Mouse (Mus musculus): ENCODE data around the gene 2510039O18Rik. TPM values are rescaled to one million over a fixed set of nuclear protein-coding genes. Genes with fewer than 3 reads are reported as not detected.

Gene 2510039O18Rik
- polyA plus RNA-seq, 1 experiment from 2014 or later = 13.3 TPM

Other genes starting within 250 kb of the 2510039O18Rik start
- gene Zfp534, start 238.3 kb upstream of the 2510039O18Rik start, polyA plus RNA-seq (2015; fragmentation: Nextera tagmentation; extraction: Ambion mirVana) = not detected in 2 replicates
- 3.9 and 4.7 TPM in 2 replicates for gene Zfp984, start 131.1 kb upstream of the 2510039O18Rik start, polyA plus RNA-seq (2015; fragmentation: Nextera tagmentation; extraction: Ambion mirVana)
- gene Zfp933, start 92.5 kb upstream of the 2510039O18Rik start, polyA plus RNA-seq (2015; fragmentation: Nextera tagmentation; extraction: Ambion mirVana) = 7.0 and 7.8 TPM in 2 replicates
- 38.1 and 39.8 TPM in 2 replicates for gene Miip, start 72.1 kb upstream of the 2510039O18Rik start, polyA plus RNA-seq (2015; fragmentation: Nextera tagmentation; extraction: Ambion mirVana)
- 10.7 and 12.5 TPM in 2 replicates for gene Fv1, start 71.9 kb upstream of the 2510039O18Rik start, polyA plus RNA-seq (2015; fragmentation: Nextera tagmentation; extraction: Ambion mirVana)
- gene Mfn2, start 36.2 kb upstream of the 2510039O18Rik start, polyA plus RNA-seq (2015; fragmentation: Nextera tagmentation; extraction: Ambion mirVana) = 93.6 and 104 TPM in 2 replicates
- 25.9 and 26.3 TPM in 2 replicates for gene Plod1, start 4.1 kb upstream of the 2510039O18Rik start, polyA plus RNA-seq (2015; fragmentation: Nextera tagmentation; extraction: Ambion mirVana)
- 0.19 and 0.35 TPM in 2 replicates for gene Nppb, start 44.9 kb downstream of the 2510039O18Rik start, polyA plus RNA-seq (2015; fragmentation: Nextera tagmentation; extraction: Ambion mirVana)
- gene Nppa, start 59.8 kb downstream of the 2510039O18Rik start, polyA plus RNA-seq (2015; fragmentation: Nextera tagmentation; extraction: Ambion mirVana) = 1.6 and 1.7 TPM in 2 replicates
- 31.3 and 32.8 TPM in 2 replicates for gene Clcn6, start 97.9 kb downstream of the 2510039O18Rik start, polyA plus RNA-seq (2015; fragmentation: Nextera tagmentation; extraction: Ambion mirVana)
- 18.0 and 22.1 TPM in 2 replicates for gene Mthfr, start 98.2 kb downstream of the 2510039O18Rik start, polyA plus RNA-seq (2015; fragmentation: Nextera tagmentation; extraction: Ambion mirVana)
- gene Agtrap, start 147.1 kb downstream of the 2510039O18Rik start, polyA plus RNA-seq (2015; fragmentation: Nextera tagmentation; extraction: Ambion mirVana) = 6.0 and 6.8 TPM in 2 replicates
- 98.3 and 110 TPM in 2 replicates for gene Mad2l2, start 189.5 kb downstream of the 2510039O18Rik start, polyA plus RNA-seq (2015; fragmentation: Nextera tagmentation; extraction: Ambion mirVana)
- gene Draxin, start 189.8 kb downstream of the 2510039O18Rik start, polyA plus RNA-seq (2015; fragmentation: Nextera tagmentation; extraction: Ambion mirVana) = 15.4 and 16.1 TPM in 2 replicates
- 21.7 and 21.8 TPM in 2 replicates for gene Fbxo6, start 211.2 kb downstream of the 2510039O18Rik start, polyA plus RNA-seq (2015; fragmentation: Nextera tagmentation; extraction: Ambion mirVana)
- gene Fbxo44, start 219.6 kb downstream of the 2510039O18Rik start, polyA plus RNA-seq (2015; fragmentation: Nextera tagmentation; extraction: Ambion mirVana) = 93.3 and 96.0 TPM in 2 replicates
- 21.4 and 23.4 TPM in 2 replicates for gene Fbxo2, start 219.7 kb downstream of the 2510039O18Rik start, polyA plus RNA-seq (2015; fragmentation: Nextera tagmentation; extraction: Ambion mirVana)